Mouse (Mus musculus): ENCODE data around the gene Dcun1d3. TPM values are rescaled to one million over a fixed set of nuclear protein-coding genes. Genes with fewer than 3 reads are reported as not detected.

The Dcun1d3 gene
- total and polyA plus RNA-seq, 3 experiments, result 8.9 to 10.8 (median 8.9) TPM

DNA sequence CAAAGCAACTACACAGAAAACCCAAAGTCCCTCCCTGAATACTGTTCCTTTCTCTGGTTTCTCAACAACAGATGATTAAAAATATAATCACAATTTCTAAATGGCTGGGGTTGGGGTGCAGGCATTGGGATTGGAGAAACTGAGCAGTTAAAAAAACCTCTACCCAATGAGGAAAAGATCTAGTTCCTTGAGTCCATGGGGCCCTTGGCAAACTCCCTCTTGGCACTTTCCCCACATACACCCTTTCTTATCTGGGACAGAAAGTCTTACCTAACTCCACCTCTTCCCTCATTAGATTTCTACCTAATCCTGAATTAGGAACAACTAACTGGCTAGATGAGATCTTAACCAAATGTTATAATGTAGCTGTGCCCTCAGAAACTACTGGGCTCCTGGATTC is 41.1 kb downstream of the Dcun1d3 start:
- ATAC-seq (ENCODE audit: extremely low read depth, insufficient number of reproducible peaks, low FRiP score, poor library complexity, severe bottlenecking) (no peak), DNase-seq (ENCODE audit: low spot score) (no peak)
- Histone ChIP-seq H3K4me1 (ENCODE audit: insufficient read depth, low read depth, low read length) (peaks cover 5% of the 10 kb centered on the region), H3K36me3 (replicated peaks) (peaks cover 75% of the 10 kb centered on the region), H3K4me3 (ENCODE audit: low read depth, low read length) (no peak overlapping the region), H3K9me3 (replicated peaks) (no peaks in the 10 kb centered on the region), H3K27me3 (ENCODE audit: insufficient read depth, low read length) (no peaks in the 10 kb centered on the region)
- TF ChIP-seq GATA1 (IDR thresholded peaks at IDR 0.05; ENCODE audit: borderline replicate concordance, low read length), result no peak
- TF ChIP-seq TAL1 (conservative IDR thresholded peaks at IDR 0.05; ENCODE audit: low read depth, low read length), result no peak
- TF ChIP-seq CTCF (IDR thresholded peaks at IDR 0.05; ENCODE audit: low read depth, low read length), result no peak
- TF ChIP-seq GATA2 (IDR thresholded peaks at IDR 0.05; ENCODE audit: borderline replicate concordance, low read depth, low read length), result no peak
- no peak for TF ChIP-seq POLR2AphosphoS5 (IDR thresholded peaks at IDR 0.05; ENCODE audit: insufficient replicate concordance, low read depth, low read length)

DNA sequence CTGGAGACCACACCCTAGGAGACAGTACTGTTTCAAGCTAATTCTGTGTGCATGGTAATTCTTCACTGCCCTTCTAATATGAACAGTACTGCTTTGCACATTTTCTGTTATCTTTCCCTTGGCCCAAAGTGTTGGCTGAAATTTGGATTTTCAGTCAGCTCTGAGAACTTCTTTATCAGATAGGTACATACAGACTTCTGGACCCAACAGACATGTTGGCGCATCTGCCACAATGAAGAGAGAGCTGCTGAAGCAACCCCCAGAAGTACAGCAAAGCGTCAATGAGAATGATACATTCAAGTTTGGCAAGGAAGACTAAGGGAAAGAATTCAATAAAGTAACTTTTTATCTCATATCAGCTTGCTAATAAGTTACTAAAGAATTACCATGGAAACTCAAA is 41.7 kb downstream of the Dcun1d3 start:
- H3K27me3 ChIP-seq (ENCODE audit: insufficient read depth, low read length), result no peaks in the 10 kb centered on the region
- no peaks in the 10 kb centered on the region for H3K4me1 ChIP-seq (ENCODE audit: insufficient read depth, low read depth, low read length)
- H3K9me3 ChIP-seq (replicated peaks), result no peaks in the 10 kb centered on the region
- DNase-seq (ENCODE audit: low spot score) (no peak), ATAC-seq (ENCODE audit: extremely low read depth, insufficient number of reproducible peaks, low FRiP score, poor library complexity, severe bottlenecking) (no peak)
- no peak overlapping the region for H3K4me3 ChIP-seq (ENCODE audit: low read depth, low read length)
- no peak for TF ChIP-seq POLR2AphosphoS5 (IDR thresholded peaks at IDR 0.05; ENCODE audit: insufficient replicate concordance, low read depth, low read length)
- TF ChIP-seq GATA2 (IDR thresholded peaks at IDR 0.05; ENCODE audit: borderline replicate concordance, low read depth, low read length), result no peak
- no peak for TF ChIP-seq CTCF (IDR thresholded peaks at IDR 0.05; ENCODE audit: low read depth, low read length)
- TF ChIP-seq TAL1 (conservative IDR thresholded peaks at IDR 0.05; ENCODE audit: low read depth, low read length), result no peak
- TF ChIP-seq GATA1 (IDR thresholded peaks at IDR 0.05; ENCODE audit: borderline replicate concordance, low read length), result no peak
- peaks cover 75% of the 10 kb centered on the region for H3K36me3 ChIP-seq (replicated peaks)

DNA sequence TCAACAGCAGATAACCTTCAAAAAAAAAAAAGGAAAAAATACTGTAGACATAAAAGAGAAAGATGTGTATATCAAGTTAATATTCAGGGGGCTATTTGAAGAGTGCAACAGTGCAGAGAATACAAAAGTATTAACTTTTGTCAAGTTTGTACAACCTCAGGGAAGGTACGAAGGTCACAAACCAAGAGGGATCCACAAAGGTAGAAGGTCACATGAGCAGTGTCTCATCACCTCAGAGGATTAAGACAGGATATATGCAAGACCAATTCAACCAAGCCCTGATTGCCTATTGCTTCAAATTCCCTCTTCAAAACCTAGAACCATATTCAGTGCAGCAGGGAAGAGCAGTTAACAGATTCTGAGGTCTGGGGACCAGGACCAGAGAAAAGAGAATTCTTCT is 42.9 kb downstream of the Dcun1d3 start:
- Histone ChIP-seq H3K36me3 (replicated peaks) (peaks cover 79% of the 10 kb centered on the region), H3K4me1 (ENCODE audit: insufficient read depth, low read depth, low read length) (no peaks in the 10 kb centered on the region), H3K9me3 (replicated peaks) (no peaks in the 10 kb centered on the region), H3K4me3 (ENCODE audit: low read depth, low read length) (no peak overlapping the region), H3K27me3 (ENCODE audit: insufficient read depth, low read length) (no peaks in the 10 kb centered on the region)
- TF ChIP-seq TAL1 (conservative IDR thresholded peaks at IDR 0.05; ENCODE audit: low read depth, low read length) (no peak), GATA2 (IDR thresholded peaks at IDR 0.05; ENCODE audit: borderline replicate concordance, low read depth, low read length) (no peak), POLR2AphosphoS5 (IDR thresholded peaks at IDR 0.05; ENCODE audit: insufficient replicate concordance, low read depth, low read length) (no peak), GATA1 (IDR thresholded peaks at IDR 0.05; ENCODE audit: borderline replicate concordance, low read length) (no peak)
- DNase-seq (ENCODE audit: low spot score) (no peak), ATAC-seq (ENCODE audit: extremely low read depth, insufficient number of reproducible peaks, low FRiP score, poor library complexity, severe bottlenecking) (no peak)

DNA sequence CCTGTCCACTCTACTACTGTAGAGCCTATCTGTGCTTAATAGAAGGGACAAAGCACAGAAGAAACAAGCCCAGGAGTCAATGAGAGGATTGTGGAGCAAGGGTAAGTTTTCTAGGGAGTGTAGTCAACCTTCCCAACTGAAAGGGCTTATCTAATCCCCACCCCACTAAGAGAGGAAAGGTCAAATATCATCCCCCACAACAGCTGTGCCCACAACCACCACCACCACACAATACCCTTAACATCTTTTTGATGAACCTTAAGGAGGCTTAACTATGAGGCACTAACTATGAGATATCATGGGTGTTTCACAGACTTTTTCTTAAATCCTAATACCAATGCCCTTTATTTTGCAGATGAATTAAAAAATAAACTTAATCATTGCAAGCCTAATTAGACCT is 43.6 kb downstream of the Dcun1d3 start:
- ATAC-seq (ENCODE audit: extremely low read depth, insufficient number of reproducible peaks, low FRiP score, poor library complexity, severe bottlenecking), result no peak

DNA sequence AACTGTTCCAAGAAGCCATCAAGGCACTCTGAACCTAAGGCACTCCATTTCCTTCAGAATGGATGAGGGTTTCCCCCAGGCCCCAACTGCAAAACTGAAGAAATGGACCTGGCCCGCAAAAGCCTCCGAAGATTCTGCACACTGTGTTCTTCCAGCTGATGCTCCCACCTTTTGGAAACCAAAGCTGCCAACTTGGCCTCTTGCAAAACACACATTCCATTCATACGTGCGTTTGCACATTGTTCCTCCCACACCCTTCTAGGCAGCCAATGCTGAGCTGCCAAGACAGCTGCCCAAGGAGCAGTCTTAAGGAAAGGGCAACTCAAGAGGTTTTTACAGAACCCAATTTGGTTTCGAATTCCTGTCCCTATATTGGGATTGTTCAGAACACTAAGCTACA is 45.4 kb downstream of the Dcun1d3 start:
- no peak for ATAC-seq (ENCODE audit: extremely low read depth, insufficient number of reproducible peaks, low FRiP score, poor library complexity, severe bottlenecking)
- Histone ChIP-seq H3K4me1 (ENCODE audit: insufficient read depth, low read depth, low read length) (no peaks in the 10 kb centered on the region), H3K27me3 (ENCODE audit: insufficient read depth, low read length) (no peaks in the 10 kb centered on the region), H3K4me3 (ENCODE audit: low read depth, low read length) (no peak overlapping the region), H3K36me3 (replicated peaks) (peaks cover 73% of the 10 kb centered on the region), H3K9me3 (replicated peaks) (no peaks in the 10 kb centered on the region)
- no peak for DNase-seq (ENCODE audit: low spot score)
- TF ChIP-seq CTCF (IDR thresholded peaks at IDR 0.05; ENCODE audit: low read depth, low read length), result no peak
- TF ChIP-seq POLR2AphosphoS5 (IDR thresholded peaks at IDR 0.05; ENCODE audit: insufficient replicate concordance, low read depth, low read length), result no peak
- no peak for TF ChIP-seq GATA2 (IDR thresholded peaks at IDR 0.05; ENCODE audit: borderline replicate concordance, low read depth, low read length)
- no peak for TF ChIP-seq GATA1 (IDR thresholded peaks at IDR 0.05; ENCODE audit: borderline replicate concordance, low read length)
- no peak for TF ChIP-seq TAL1 (conservative IDR thresholded peaks at IDR 0.05; ENCODE audit: low read depth, low read length)

More for the DNA sequence above, 43.6 kb downstream of the Dcun1d3 start:
- no peak for TF ChIP-seq GATA1 (IDR thresholded peaks at IDR 0.05; ENCODE audit: borderline replicate concordance, low read length)
- TF ChIP-seq CTCF (IDR thresholded peaks at IDR 0.05; ENCODE audit: low read depth, low read length), result no peak
- no peak for TF ChIP-seq TAL1 (conservative IDR thresholded peaks at IDR 0.05; ENCODE audit: low read depth, low read length)
- TF ChIP-seq POLR2AphosphoS5 (IDR thresholded peaks at IDR 0.05; ENCODE audit: insufficient replicate concordance, low read depth, low read length), result no peak
- no peak for TF ChIP-seq GATA2 (IDR thresholded peaks at IDR 0.05; ENCODE audit: borderline replicate concordance, low read depth, low read length)
- Histone ChIP-seq H3K27me3 (ENCODE audit: insufficient read depth, low read length) (no peaks in the 10 kb centered on the region), H3K4me3 (ENCODE audit: low read depth, low read length) (no peak overlapping the region), H3K36me3 (replicated peaks) (peaks cover 75% of the 10 kb centered on the region), H3K4me1 (ENCODE audit: insufficient read depth, low read depth, low read length) (no peaks in the 10 kb centered on the region), H3K9me3 (replicated peaks) (no peaks in the 10 kb centered on the region)
- no peak for DNase-seq (ENCODE audit: low spot score)

DNA sequence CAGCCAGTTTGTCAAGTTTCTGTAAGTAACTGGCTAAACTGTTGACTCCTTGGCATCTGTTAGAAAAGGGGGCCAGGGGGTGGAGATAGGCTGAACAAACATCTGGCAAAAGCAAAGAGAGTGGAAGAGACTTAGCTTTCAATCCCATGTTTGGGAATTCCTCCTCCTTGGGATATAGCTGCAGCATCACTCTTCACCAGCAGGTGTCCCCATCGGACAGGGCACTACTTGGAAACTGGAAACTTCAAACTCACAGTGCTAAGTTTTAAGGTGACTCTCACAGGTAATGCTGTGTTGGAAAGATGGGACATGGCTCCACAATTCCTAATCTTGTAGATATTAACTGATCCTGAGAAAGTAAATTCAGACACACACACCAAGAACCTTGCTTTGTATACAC is 47.0 kb downstream of the Dcun1d3 start:
- peak; percentile 92 for TF ChIP-seq CTCF (IDR thresholded peaks at IDR 0.05; ENCODE audit: low read depth, low read length)
- TF ChIP-seq POLR2AphosphoS5 (IDR thresholded peaks at IDR 0.05; ENCODE audit: insufficient replicate concordance, low read depth, low read length), result no peak
- no peak for TF ChIP-seq TAL1 (conservative IDR thresholded peaks at IDR 0.05; ENCODE audit: low read depth, low read length)
- TF ChIP-seq GATA1 (IDR thresholded peaks at IDR 0.05; ENCODE audit: borderline replicate concordance, low read length), result no peak
- peak; percentile 28; the same call in 1 of the 2 replicates for ATAC-seq (ENCODE audit: extremely low read depth, insufficient number of reproducible peaks, low FRiP score, poor library complexity, severe bottlenecking)
- no peaks in the 10 kb centered on the region for H3K9me3 ChIP-seq (replicated peaks)
- peaks cover 9% of the 10 kb centered on the region for H3K4me1 ChIP-seq (ENCODE audit: insufficient read depth, low read depth, low read length)
- H3K27me3 ChIP-seq (ENCODE audit: insufficient read depth, low read length), result no peaks in the 10 kb centered on the region
- no peak for DNase-seq (ENCODE audit: low spot score)
- peaks cover 77% of the 10 kb centered on the region for H3K36me3 ChIP-seq (replicated peaks)
- H3K4me3 ChIP-seq (ENCODE audit: low read depth, low read length), result no peak overlapping the region
